Mouse (Mus musculus) ovary, postnatal 14 days (tissue): ENCODE data around the gene Scand1.

Experiments
- DNase-seq: peaks from one replicate; pipeline ENCODE4 v3.0.0; 2022; ENCODE audit warnings: low spot score

The Scand1 gene

GRCm38 (mm10) chr2:156307261-156307660, 5.2 kb downstream of the Scand1 start:
- DNase-seq = no peak

- DNase-seq = no peak
Observed at GRCm38 (mm10) chr2:156305818-156306217, 6.7 kb downstream of the Scand1 start.

GRCm38 (mm10) chr2:156304351-156304750, 8.2 kb downstream of the Scand1 start:
- no peak for DNase-seq

- no peak for DNase-seq
Observed at GRCm38 (mm10) chr2:156302063-156302462, 10.4 kb downstream of the Scand1 start.

GRCm38 (mm10) chr2:156298458-156298857, 14.0 kb downstream of the Scand1 start:
- DNase-seq = no peak

- no peak for DNase-seq
Observed at GRCm38 (mm10) chr2:156297653-156298052, 14.9 kb downstream of the Scand1 start.

GRCm38 (mm10) chr2:156296190-156296589, 16.3 kb downstream of the Scand1 start:
- DNase-seq = no peak

- no peak for DNase-seq
Observed at GRCm38 (mm10) chr2:156295601-156296063, 16.9 kb downstream of the Scand1 start.

GRCm38 (mm10) chr2:156291998-156292397, 20.5 kb downstream of the Scand1 start:
- DNase-seq = no peak

- DNase-seq = no peak
Observed at GRCm38 (mm10) chr2:156289552-156290160, 22.8 kb downstream of the Scand1 start.

- DNase-seq = no peak
Observed at GRCm38 (mm10) chr2:156288222-156288621, 24.3 kb downstream of the Scand1 start.

- DNase-seq = no peak
Observed at GRCm38 (mm10) chr2:156286733-156287132, 25.8 kb downstream of the Scand1 start.

- DNase-seq = no peak
Observed at GRCm38 (mm10) chr2:156285161-156285560, 27.3 kb downstream of the Scand1 start.

GRCm38 (mm10) chr2:156281227-156281626, 31.3 kb downstream of the Scand1 start:
- DNase-seq = no peak

GRCm38 (mm10) chr2:156278226-156279017, 34.1 kb downstream of the Scand1 start:
- peak; percentile 65 for DNase-seq

- DNase-seq = no peak
Observed at GRCm38 (mm10) chr2:156272553-156272952, 40.0 kb downstream of the Scand1 start.

- no peak for DNase-seq
Observed at GRCm38 (mm10) chr2:156267636-156268035, 44.9 kb downstream of the Scand1 start.

GRCm38 (mm10) chr2:156263204-156263893, 49.2 kb downstream of the Scand1 start:
- DNase-seq = no peak
